Mouse (Mus musculus): ENCODE measurements around the gene Zcchc24. TPM values are rescaled to one million over a fixed set of nuclear protein-coding genes. Genes with fewer than 3 reads are reported as not detected.

Gene Zcchc24
- polyA plus RNA-seq, 1 experiment: 62.1 TPM

- DNase-seq (ENCODE audit: low spot score): no peak
Observed at GRCm38 (mm10) chr14:25718471-25718870, 50.4 kb downstream of the Zcchc24 start.

- no peak for DNase-seq (ENCODE audit: low spot score)
Observed at GRCm38 (mm10) chr14:25717718-25718117, 51.1 kb downstream of the Zcchc24 start.

- DNase-seq (ENCODE audit: low spot score): no peak
Observed at GRCm38 (mm10) chr14:25716528-25716927, 52.3 kb downstream of the Zcchc24 start.

- no peak for DNase-seq (ENCODE audit: low spot score)
Observed at GRCm38 (mm10) chr14:25713443-25713842, 55.4 kb downstream of the Zcchc24 start.

- no peak for DNase-seq (ENCODE audit: low spot score)
Observed at GRCm38 (mm10) chr14:25711602-25712001, 57.2 kb downstream of the Zcchc24 start.

- no peak for DNase-seq (ENCODE audit: low spot score)
Observed at GRCm38 (mm10) chr14:25711177-25711576, 57.7 kb downstream of the Zcchc24 start.

- DNase-seq (ENCODE audit: low spot score): no peak
Observed at GRCm38 (mm10) chr14:25710681-25711080, 58.2 kb downstream of the Zcchc24 start.

GRCm38 (mm10) chr14:25710073-25710472 is 58.8 kb downstream of the Zcchc24 start:
- no peak for DNase-seq (ENCODE audit: low spot score)

- no peak for DNase-seq (ENCODE audit: low spot score)
Observed at GRCm38 (mm10) chr14:25708917-25709316, 59.9 kb downstream of the Zcchc24 start.

GRCm38 (mm10) chr14:25708451-25708850 is 60.4 kb downstream of the Zcchc24 start:
- DNase-seq (ENCODE audit: low spot score): no peak

- no peak for DNase-seq (ENCODE audit: low spot score)
Observed at GRCm38 (mm10) chr14:25707691-25708181, 61.1 kb downstream of the Zcchc24 start.

- no peak for DNase-seq (ENCODE audit: low spot score)
Observed at GRCm38 (mm10) chr14:25701986-25702385, 66.9 kb downstream of the Zcchc24 start.

GRCm38 (mm10) chr14:25696356-25696755 is 72.5 kb downstream of the Zcchc24 start:
- no peak for DNase-seq (ENCODE audit: low spot score)

- no peak for DNase-seq (ENCODE audit: low spot score)
Observed at GRCm38 (mm10) chr14:25695059-25695458, 73.8 kb downstream of the Zcchc24 start.

GRCm38 (mm10) chr14:25694569-25694897 is 74.3 kb downstream of the Zcchc24 start:
- no peak for DNase-seq (ENCODE audit: low spot score)

- DNase-seq (ENCODE audit: low spot score): peak; percentile 98
Observed at GRCm38 (mm10) chr14:25693888-25694568, 74.8 kb downstream of the Zcchc24 start, which contains the start of gene Ppif. Gene Ppif, plus strand, starts transcription at chr14:25694154.

- DNase-seq (ENCODE audit: low spot score): no peak
Observed at GRCm38 (mm10) chr14:25693271-25693887, 75.5 kb downstream of the Zcchc24 start.

- DNase-seq (ENCODE audit: low spot score): no peak
Observed at GRCm38 (mm10) chr14:25686983-25687901, 81.6 kb downstream of the Zcchc24 start.

- no peak for DNase-seq (ENCODE audit: low spot score)
Observed at GRCm38 (mm10) chr14:25686216-25686945, 82.5 kb downstream of the Zcchc24 start.

- no peak for DNase-seq (ENCODE audit: low spot score)
Observed at GRCm38 (mm10) chr14:25682020-25682419, 86.8 kb downstream of the Zcchc24 start.

- DNase-seq (ENCODE audit: low spot score): no peak
Observed at GRCm38 (mm10) chr14:25679625-25680024, 89.2 kb downstream of the Zcchc24 start.

GRCm38 (mm10) chr14:25667587-25667986 is 101.3 kb downstream of the Zcchc24 start:
- no peak for DNase-seq (ENCODE audit: low spot score)
